Mouse (Mus musculus) neural tube, embryonic 13.5 days (tissue): Measurements from ENCODE around the gene Evpl. TPM values are rescaled to one million over a fixed set of nuclear protein-coding genes. Genes with fewer than 3 reads are reported as not detected.
"Not testable (repeated sequence)": the region's sequence is repeated elsewhere in the genome, so short reads cannot be mapped to it uniquely, and the experiment has no call there.

ENCODE experiments used
- ATAC-seq: fragments of 200-750 bp; cut with Nextera tagmentation; 2 replicates; pipeline ENCODE4 v1.8.0; 2017; ENCODE audit warnings: low read depth, mild to moderate bottlenecking, moderate TSS enrichment, moderate library complexity
- H3K27ac ChIP-seq: fragments of 300-500 bp; sonication (generic); replicated peaks from 2 replicates; pipeline ENCODE4 v1.5.1; 2015; ENCODE audit warnings: moderate library complexity, mild to moderate bottlenecking, inconsistent platforms
- H3K27me3 ChIP-seq: fragments of 300-500 bp; sonication (generic); 2 replicates; pipeline ENCODE4 v1.6.1; 2015; ENCODE audit warnings: mild to moderate bottlenecking, inconsistent platforms
- H3K36me3 ChIP-seq: fragments of 300-500 bp; sonication (generic); 2 replicates; pipeline ENCODE4 v1.6.1; 2015; ENCODE audit warnings: mild to moderate bottlenecking, inconsistent platforms
- H3K4me1 ChIP-seq: fragments of 300-500 bp; sonication (generic); replicated peaks from 2 replicates; pipeline ENCODE4 v1.6.1; 2015; ENCODE audit warnings: inconsistent platforms
- H3K4me2 ChIP-seq: fragments of 300-500 bp; sonication (generic); 2 replicates; pipeline ENCODE4 v1.6.1; 2015; ENCODE audit warnings: inconsistent platforms, mild to moderate bottlenecking, moderate library complexity
- H3K4me3 ChIP-seq: fragments of 300-500 bp; sonication (generic); 2 replicates; pipeline ENCODE4 v1.5.1; 2015; ENCODE audit warnings: mild to moderate bottlenecking, inconsistent platforms
- H3K9ac ChIP-seq: fragments of 300-500 bp; sonication (generic); 2 replicates; pipeline ENCODE4 v1.6.1; 2015; ENCODE audit warnings: moderate library complexity, mild to moderate bottlenecking, inconsistent platforms
- H3K9me3 ChIP-seq: fragments of 300-500 bp; sonication (generic); 2 replicates; pipeline ENCODE4 v1.6.1; 2016; ENCODE audit warnings: inconsistent platforms
- WGBS: fragments of 180-500 bp; shearing (Covaris S2); methylation state at CpG from one replicate; pipeline ENCODE4 v1.1.7; 2015; 5-methylcytosine and 5-hydroxymethylcytosine counted together
- polyA plus RNA-seq: library from polyadenylated mRNA; unstranded; fragments of >200 nt; fragmentation: Nextera tagmentation; extraction: Ambion mirVana; gene quantifications from 2 replicates; pipeline ENCODE4 v1.2.1, GENCODE M21; 2015

Evpl gene
- polyA plus RNA-seq, result 0.59 and 0.73 TPM in 2 replicates

GRCm38 (mm10) chr11:116237742-116238395 is at the start of gene Evpl:
Evpl (minus strand) TSS chr11:116238077.
- Histone ChIP-seq H3K27me3 (peaks cover 27% of the 10 kb centered on the region), H3K4me1 (peaks cover 22% of the 10 kb centered on the region), H3K27ac (no peak within 1 kb of the TSS), H3K9ac (no peak within 1 kb of the TSS), H3K36me3 (peaks cover 3% of the 10 kb centered on the region; the same call in 1 of the 2 replicates), H3K4me3 (no peak within 1 kb of the TSS), H3K4me2 (peak within 1 kb of the TSS; percentile 14; the same call in 1 of the 2 replicates), H3K9me3 (no peaks in the 10 kb centered on the region)
- ATAC-seq, result no peak
- 13% methylated on average over 31 of the region's 31 CpGs for WGBS

DNA sequence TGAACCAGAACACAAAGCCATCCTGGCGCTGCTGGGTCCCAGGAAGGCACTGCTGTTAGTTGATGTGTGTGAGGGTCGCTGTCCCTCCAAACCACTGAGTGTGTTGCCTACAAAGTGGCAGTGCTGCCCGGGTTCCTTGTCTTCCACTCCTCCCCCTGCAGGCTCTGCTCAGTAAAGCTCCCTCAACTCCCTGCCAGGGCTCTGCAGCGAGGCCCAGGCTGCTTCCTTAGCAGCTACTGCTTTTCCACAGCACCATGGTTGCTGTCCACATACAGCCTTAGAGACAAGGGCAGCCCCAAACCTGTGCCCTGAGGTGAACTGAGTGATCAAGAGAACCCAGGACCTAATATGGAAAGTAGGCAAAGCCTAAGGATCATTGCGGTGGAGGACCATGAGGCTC is 49.5 kb upstream of the Evpl start:
- no peak overlapping the region for H3K4me3 ChIP-seq
- no peak for ATAC-seq
- 79% methylated on average over 5 of the region's 5 CpGs for WGBS
- peaks cover 52% of the 10 kb centered on the region for H3K36me3 ChIP-seq
- peaks cover 14% of the 10 kb centered on the region for H3K4me1 ChIP-seq
- no peak overlapping the region for H3K9ac ChIP-seq
- no peaks in the 10 kb centered on the region for H3K9me3 ChIP-seq
- H3K27ac ChIP-seq, result peak overlapping the region; percentile 38; the same call in 1 of the 2 replicates
- peaks cover 36% of the 10 kb centered on the region for H3K27me3 ChIP-seq
- no peak overlapping the region for H3K4me2 ChIP-seq

DNA sequence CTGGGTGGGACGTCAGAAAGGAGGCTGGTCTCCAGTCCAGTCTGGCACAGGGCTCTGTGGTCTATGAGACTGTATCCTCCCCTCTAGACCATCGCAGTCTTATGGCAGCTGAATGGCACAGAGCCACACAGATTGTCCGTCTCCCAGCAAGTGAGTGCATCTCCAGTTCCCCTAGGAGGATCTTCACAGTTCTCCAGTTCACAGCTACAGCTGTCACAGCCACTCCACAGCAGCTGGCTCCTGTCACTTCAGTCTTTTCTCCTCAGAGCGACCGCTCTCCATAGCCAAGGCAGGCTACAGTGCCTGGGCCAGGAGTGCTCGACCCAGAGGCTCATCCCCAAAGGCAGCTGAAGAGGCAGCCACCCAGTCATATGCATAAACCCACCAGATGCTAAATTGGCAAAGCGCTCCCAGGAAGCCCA is 47.9 kb upstream of the Evpl start:
- H3K4me1 ChIP-seq, result peaks cover 29% of the 10 kb centered on the region
- H3K27ac ChIP-seq, result peak overlapping the region; percentile 39
- no peak overlapping the region for H3K9ac ChIP-seq
- peaks cover 52% of the 10 kb centered on the region for H3K27me3 ChIP-seq
- no peak overlapping the region for H3K4me3 ChIP-seq
- no peak overlapping the region for H3K4me2 ChIP-seq
- H3K36me3 ChIP-seq, result peaks cover 36% of the 10 kb centered on the region
- no peak for ATAC-seq
- no peaks in the 10 kb centered on the region for H3K9me3 ChIP-seq
- WGBS, result 68% methylated on average over 7 of the region's 7 CpGs

- Histone ChIP-seq H3K4me3 (no peak overlapping the region), H3K4me2 (no peak overlapping the region), H3K9ac (no peak overlapping the region), H3K36me3 (peaks cover 19% of the 10 kb centered on the region), H3K27me3 (peaks cover 65% of the 10 kb centered on the region), H3K27ac (no peak overlapping the region), H3K9me3 (no peaks in the 10 kb centered on the region), H3K4me1 (peaks cover 30% of the 10 kb centered on the region)
- no peak for ATAC-seq
- 65% methylated on average over 6 of the region's 6 CpGs for WGBS
These were observed 46.1 kb upstream of the Evpl start for GRCm38 (mm10) chr11:116283982-116284381.

GRCm38 (mm10) chr11:116282912-116283521 is 45.1 kb upstream of the Evpl start:
- no peak for ATAC-seq
- Histone ChIP-seq H3K4me3 (no peak overlapping the region; the same call in 1 of the 2 replicates), H3K4me1 (peaks cover 30% of the 10 kb centered on the region)

DNA sequence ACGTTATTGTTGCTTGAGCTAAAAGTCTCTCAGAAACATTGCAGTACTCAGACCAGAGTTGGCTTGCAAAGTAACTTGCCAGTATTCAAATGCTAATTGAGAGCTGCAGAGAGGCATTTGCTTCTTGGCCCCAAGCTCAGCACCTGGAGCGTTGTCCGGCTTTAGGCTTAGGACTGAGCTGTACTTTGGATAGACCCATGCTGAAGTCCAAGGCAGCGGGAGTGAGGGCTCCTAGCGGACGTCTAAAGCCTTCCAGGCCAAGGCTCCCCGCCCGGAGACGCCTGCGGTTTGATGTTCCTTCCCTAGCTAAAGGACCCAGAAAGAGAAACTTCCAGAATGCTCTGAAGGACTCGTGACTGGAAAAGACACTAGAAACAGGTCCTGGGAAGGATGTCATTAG is 44.2 kb upstream of the Evpl start:
- H3K4me1 ChIP-seq, result peaks cover 30% of the 10 kb centered on the region
- H3K27ac ChIP-seq, result no peak overlapping the region
- H3K9me3 ChIP-seq, result no peaks in the 10 kb centered on the region
- ATAC-seq, result no peak
- peak overlapping the region; percentile 32; the same call in 1 of the 2 replicates for H3K4me3 ChIP-seq
- no peak overlapping the region for H3K9ac ChIP-seq
- peak overlapping the region; percentile 54 for H3K4me2 ChIP-seq
- no peaks in the 10 kb centered on the region for H3K36me3 ChIP-seq
- 2% methylated on average over 11 of the region's 11 CpGs for WGBS
- H3K27me3 ChIP-seq, result peaks cover 65% of the 10 kb centered on the region

More at GRCm38 (mm10) chr11:116282912-116283521, 45.1 kb upstream of the Evpl start:
- no peaks in the 10 kb centered on the region for H3K9me3 ChIP-seq
- H3K36me3 ChIP-seq, result peaks cover 9% of the 10 kb centered on the region
- peaks cover 65% of the 10 kb centered on the region for H3K27me3 ChIP-seq
- no peak overlapping the region for H3K4me2 ChIP-seq
- WGBS, result 11% methylated on average over 48 of the region's 48 CpGs
- no peak overlapping the region for H3K27ac ChIP-seq
- H3K9ac ChIP-seq, result no peak overlapping the region

- Histone ChIP-seq H3K27me3 (peaks cover 65% of the 10 kb centered on the region), H3K9me3 (no peaks in the 10 kb centered on the region)
- ATAC-seq, result no peak
These were observed 43.8 kb upstream of the Evpl start for GRCm38 (mm10) chr11:116281671-116282070.

DNA sequence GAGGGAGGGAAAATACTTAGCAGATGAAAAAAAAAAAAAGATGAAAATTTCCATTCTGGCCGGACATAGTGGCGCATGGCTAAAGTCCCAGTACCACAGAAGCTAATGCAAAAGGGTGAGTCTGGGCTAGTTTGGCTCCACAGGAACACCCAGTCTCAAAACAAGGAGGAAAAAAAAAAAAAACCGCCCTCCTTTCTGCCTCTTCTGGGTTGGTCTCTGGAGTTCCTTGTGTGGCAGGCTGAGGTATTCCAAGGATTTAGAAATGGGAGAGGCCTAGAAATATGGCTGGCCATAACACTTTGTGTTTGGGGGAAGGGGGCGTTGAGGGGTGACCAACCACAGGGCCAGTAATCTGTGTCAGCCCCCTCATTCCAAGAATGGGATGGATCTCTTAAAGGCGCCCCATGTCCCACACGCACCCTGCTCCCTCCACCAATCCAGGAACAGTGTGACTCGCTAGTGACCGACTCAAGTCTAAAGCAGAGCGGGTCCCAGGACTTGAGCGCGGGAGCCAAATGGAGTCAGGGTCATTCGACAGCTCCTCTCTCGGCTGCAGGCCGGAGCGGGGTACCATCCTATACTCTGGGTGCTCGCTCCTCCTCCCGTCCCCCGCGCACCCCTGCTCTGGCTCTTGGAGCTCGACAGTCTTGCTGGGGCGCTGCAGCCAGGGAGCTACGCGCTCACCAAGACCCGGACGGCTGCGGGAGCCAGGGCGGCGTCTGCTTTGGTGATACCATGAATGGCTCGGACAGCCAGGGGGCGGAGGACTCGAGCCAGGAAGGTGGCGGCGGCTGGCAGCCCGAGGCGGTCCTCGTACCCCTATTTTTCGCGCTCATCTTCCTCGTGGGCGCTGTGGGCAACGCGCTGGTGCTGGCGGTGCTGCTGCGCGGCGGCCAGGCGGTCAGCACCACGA is 43.1 kb upstream of the Evpl start, which contains the start of gene Galr2:
TSS of gene Galr2 (plus strand) at position 189 of the 913 bp plus-strand sequence.
- 6% methylated on average over 48 of the region's 48 CpGs for WGBS

More at GRCm38 (mm10) chr11:116281671-116282070, 43.8 kb upstream of the Evpl start:
- H3K27ac ChIP-seq, result no peak overlapping the region
- H3K4me2 ChIP-seq, result peak overlapping the region; percentile 54
- peak overlapping the region; percentile 58 for H3K9ac ChIP-seq
- no peaks in the 10 kb centered on the region for H3K36me3 ChIP-seq
- 3% methylated on average over 18 of the region's 18 CpGs for WGBS
- peaks cover 30% of the 10 kb centered on the region for H3K4me1 ChIP-seq
- H3K4me3 ChIP-seq, result peak overlapping the region; percentile 32

GRCm38 (mm10) chr11:116277184-116277583 is 39.3 kb upstream of the Evpl start:
- not testable (repeated sequence) for H3K9me3 ChIP-seq, H3K4me3 ChIP-seq, H3K9ac ChIP-seq, H3K36me3 ChIP-seq, H3K4me2 ChIP-seq, ATAC-seq, H3K27ac ChIP-seq
- Histone ChIP-seq H3K27me3 (peaks cover 27% of the 10 kb centered on the region), H3K4me1 (peaks cover 38% of the 10 kb centered on the region)
- WGBS, result 91% methylated on average over 1 of the region's 1 CpGs

More for the DNA sequence above, 43.1 kb upstream of the Evpl start, which contains the start of gene Galr2:
- Histone ChIP-seq H3K36me3 (no peaks in the 10 kb centered on the region), H3K4me1 (peaks cover 27% of the 10 kb centered on the region), H3K27me3 (peaks cover 65% of the 10 kb centered on the region), H3K4me3 (peak within 1 kb of the TSS; percentile 32), H3K4me2 (peak within 1 kb of the TSS; percentile 54), H3K9me3 (no peaks in the 10 kb centered on the region), H3K27ac (no peak within 1 kb of the TSS), H3K9ac (peak within 1 kb of the TSS; percentile 58)
- ATAC-seq, result no peak

DNA sequence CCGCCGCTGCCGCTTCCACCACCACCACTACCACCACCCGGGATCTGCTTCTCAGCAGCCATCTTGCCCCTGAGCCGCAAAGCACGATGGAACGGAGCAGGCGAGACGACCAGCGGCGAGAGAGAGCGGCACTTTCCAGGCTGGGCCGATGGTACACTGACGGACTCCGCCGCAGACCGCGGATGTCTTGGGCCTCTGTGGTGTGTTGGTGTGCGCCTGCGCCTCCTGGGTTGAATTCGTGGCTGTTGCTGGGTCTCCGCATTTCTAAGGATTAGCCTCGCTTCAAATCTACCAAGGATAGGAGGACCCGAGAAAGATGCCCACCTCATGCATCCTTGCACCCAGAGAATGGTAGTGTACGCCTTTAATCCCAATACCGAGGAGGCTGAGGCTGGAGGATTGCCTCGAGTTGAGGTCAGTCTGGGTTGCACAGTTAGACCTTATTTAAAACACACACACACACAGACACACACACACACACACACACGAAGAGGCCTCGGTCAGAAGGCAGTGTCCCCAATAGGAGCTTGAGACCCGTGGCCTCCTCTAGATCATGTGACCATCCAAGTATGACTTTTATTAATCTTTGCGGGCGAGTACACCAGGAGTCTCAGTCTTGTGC is 36.3 kb upstream of the Evpl start, which contains the start of gene Srp68:
TSS of gene Srp68 (minus strand) at position 173 of the 622 bp plus-strand sequence.
- Histone ChIP-seq H3K4me1 (peaks cover 43% of the 10 kb centered on the region), H3K36me3 (peaks cover 26% of the 10 kb centered on the region), H3K4me2 (peak within 1 kb of the TSS; percentile 96), H3K9ac (peak within 1 kb of the TSS; percentile 94), H3K9me3 (no peaks in the 10 kb centered on the region), H3K27me3 (no peaks in the 10 kb centered on the region), H3K4me3 (peak within 1 kb of the TSS; percentile 89), H3K27ac (peak within 1 kb of the TSS; percentile 91)
- ATAC-seq, result peak; percentile 100
- WGBS, result 3% methylated on average over 32 of the region's 32 CpGs

- Histone ChIP-seq H3K9ac (peak overlapping the region; percentile 94), H3K9me3 (no peaks in the 10 kb centered on the region), H3K4me1 (peaks cover 43% of the 10 kb centered on the region), H3K36me3 (peaks cover 32% of the 10 kb centered on the region), H3K4me3 (peak overlapping the region; percentile 89), H3K27me3 (no peaks in the 10 kb centered on the region), H3K4me2 (peak overlapping the region; percentile 96), H3K27ac (peak overlapping the region; percentile 91)
- ATAC-seq, result peak; percentile 55
- under 1% methylated on average over 39 of the region's 39 CpGs for WGBS
These were observed 35.7 kb upstream of the Evpl start for GRCm38 (mm10) chr11:116273469-116274044.
